Mouse (Mus musculus): ENCODE data around the gene Galnt16.

Gene Galnt16

GRCm38 (mm10) chr12:80530052-80530451 is 12.0 kb downstream of the Galnt16 start:
- no peak for ATAC-seq (ENCODE audit: insufficient number of reproducible peaks, low FRiP score, low TSS enrichment)

- ATAC-seq (ENCODE audit: insufficient number of reproducible peaks, low FRiP score, low TSS enrichment): no peak
Observed at GRCm38 (mm10) chr12:80530630-80531029, 12.6 kb downstream of the Galnt16 start.

GRCm38 (mm10) chr12:80531585-80531984 is 13.5 kb downstream of the Galnt16 start:
- ATAC-seq (ENCODE audit: insufficient number of reproducible peaks, low FRiP score, low TSS enrichment): no peak

GRCm38 (mm10) chr12:80533876-80534275 is 15.8 kb downstream of the Galnt16 start:
- ATAC-seq (ENCODE audit: insufficient number of reproducible peaks, low FRiP score, low TSS enrichment): peak; percentile 40; the same call in 1 of the 2 replicates

DNA sequence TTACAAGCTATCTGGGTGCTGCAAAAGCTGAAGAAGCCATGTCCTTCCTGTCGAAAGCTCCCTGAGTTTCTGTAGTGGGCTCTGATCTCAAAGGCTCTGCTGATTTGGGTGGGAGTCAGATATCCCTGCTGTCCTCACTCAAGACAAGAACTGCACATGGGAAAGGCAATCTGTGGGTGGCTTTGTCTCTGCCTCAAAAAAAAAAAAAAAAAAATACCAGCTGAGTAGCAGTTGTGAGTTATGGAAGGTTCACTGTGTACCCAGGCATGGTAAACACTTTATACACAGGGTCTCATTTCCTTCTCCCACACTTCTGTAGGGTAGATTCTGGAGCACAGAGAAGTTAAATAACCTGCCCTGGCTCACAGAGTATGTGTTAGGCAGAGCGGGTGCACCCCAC is 19.2 kb downstream of the Galnt16 start:
- ATAC-seq (ENCODE audit: insufficient number of reproducible peaks, low FRiP score, low TSS enrichment): no peak

- no peak for ATAC-seq (ENCODE audit: insufficient number of reproducible peaks, low FRiP score, low TSS enrichment)
Observed at GRCm38 (mm10) chr12:80538311-80538710, 20.2 kb downstream of the Galnt16 start.

- peak; percentile 75 for ATAC-seq (ENCODE audit: insufficient number of reproducible peaks, low FRiP score, low TSS enrichment)
Observed at GRCm38 (mm10) chr12:80545310-80545709, 27.2 kb downstream of the Galnt16 start.

DNA sequence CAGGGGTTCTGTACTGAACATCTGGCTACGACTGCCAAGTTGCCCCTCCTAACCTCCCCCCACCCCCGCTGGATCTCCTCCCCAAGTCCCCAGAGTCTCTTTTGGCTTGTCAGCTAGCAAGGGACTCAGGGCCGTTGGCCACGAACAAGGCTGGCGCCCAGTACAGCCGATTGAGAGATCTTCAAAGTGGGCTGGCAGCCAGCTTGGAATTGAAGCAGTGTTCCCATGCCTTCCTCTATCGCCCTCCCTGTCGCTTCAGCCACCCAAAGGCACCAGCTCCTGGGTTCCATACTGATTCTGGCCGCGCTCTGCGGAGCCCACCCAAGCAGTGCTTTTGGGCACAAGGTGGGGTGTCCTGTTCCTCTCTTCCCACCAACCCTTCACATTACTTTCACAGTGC is 31.6 kb downstream of the Galnt16 start:
- ATAC-seq (ENCODE audit: insufficient number of reproducible peaks, low FRiP score, low TSS enrichment): no peak

DNA sequence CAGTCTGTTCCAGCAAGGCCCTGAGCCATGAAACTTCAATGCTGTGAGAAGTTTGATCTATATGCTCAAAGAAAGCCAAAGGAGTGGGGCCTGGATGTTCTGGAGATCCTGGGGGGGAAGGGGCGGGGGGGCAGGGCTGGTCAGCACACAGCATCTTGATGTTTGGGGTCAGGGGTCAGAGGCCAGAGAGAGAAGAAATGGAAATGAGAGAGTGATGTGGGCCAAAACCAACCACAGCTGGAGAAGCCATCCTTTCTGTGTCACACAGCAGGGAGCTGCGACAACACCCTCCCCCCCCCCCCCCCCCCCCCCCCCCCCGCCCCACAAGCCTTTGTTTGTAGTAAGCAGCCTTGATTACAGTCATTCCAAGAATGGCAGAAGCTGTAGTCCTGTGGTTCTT is 35.1 kb downstream of the Galnt16 start:
- no peak for ATAC-seq (ENCODE audit: insufficient number of reproducible peaks, low FRiP score, low TSS enrichment)

DNA sequence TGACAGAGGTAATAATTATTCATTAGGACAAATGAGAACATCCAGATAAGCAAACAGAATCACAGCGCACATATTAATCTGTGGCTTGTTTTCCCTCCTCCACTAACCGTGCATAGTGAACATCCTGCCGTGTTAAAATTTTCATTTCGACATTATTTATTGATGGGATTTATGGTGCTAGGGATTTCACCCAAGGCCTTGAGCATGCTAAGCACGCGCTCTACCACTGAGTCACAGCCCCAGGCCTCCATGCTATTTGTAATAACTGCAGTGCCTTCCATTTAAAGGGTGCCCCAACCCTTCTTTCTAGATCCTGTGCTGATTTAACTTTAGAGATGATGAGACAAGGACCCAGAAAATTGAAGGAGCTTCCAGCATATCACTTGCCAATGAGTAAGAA is 36.2 kb downstream of the Galnt16 start:
- ATAC-seq (ENCODE audit: insufficient number of reproducible peaks, low FRiP score, low TSS enrichment): no peak

GRCm38 (mm10) chr12:80561904-80562303 is 43.8 kb downstream of the Galnt16 start:
- ATAC-seq (ENCODE audit: insufficient number of reproducible peaks, low FRiP score, low TSS enrichment): no peak

- ATAC-seq (ENCODE audit: insufficient number of reproducible peaks, low FRiP score, low TSS enrichment): no peak
Observed at GRCm38 (mm10) chr12:80562793-80563192, 44.7 kb downstream of the Galnt16 start.

- ATAC-seq (ENCODE audit: insufficient number of reproducible peaks, low FRiP score, low TSS enrichment): peak; percentile 56; the same call in 1 of the 2 replicates
Observed at GRCm38 (mm10) chr12:80564990-80565389, 46.9 kb downstream of the Galnt16 start.

DNA sequence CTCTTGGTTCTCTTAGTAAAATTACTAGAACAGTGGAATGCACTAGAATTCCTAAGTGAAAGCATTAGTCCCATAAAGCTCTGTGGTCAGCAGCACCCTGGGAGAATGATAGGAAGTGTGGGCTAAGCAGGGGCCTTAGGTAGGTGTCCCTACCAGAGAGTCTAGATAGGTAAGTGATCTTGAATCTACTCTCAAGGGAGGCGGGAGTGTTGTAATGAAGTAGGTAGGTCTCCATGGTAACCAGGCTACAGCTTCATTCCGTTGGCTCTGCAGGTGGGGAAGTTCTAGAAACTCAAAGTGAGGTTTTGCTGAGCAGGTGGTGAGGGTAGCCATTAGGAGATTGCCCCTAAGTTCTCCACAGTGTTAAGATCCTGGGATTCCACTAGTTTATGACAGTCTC is 47.7 kb downstream of the Galnt16 start:
- no peak for ATAC-seq (ENCODE audit: insufficient number of reproducible peaks, low FRiP score, low TSS enrichment)

GRCm38 (mm10) chr12:80566502-80566901 is 48.4 kb downstream of the Galnt16 start:
- no peak for ATAC-seq (ENCODE audit: insufficient number of reproducible peaks, low FRiP score, low TSS enrichment)

DNA sequence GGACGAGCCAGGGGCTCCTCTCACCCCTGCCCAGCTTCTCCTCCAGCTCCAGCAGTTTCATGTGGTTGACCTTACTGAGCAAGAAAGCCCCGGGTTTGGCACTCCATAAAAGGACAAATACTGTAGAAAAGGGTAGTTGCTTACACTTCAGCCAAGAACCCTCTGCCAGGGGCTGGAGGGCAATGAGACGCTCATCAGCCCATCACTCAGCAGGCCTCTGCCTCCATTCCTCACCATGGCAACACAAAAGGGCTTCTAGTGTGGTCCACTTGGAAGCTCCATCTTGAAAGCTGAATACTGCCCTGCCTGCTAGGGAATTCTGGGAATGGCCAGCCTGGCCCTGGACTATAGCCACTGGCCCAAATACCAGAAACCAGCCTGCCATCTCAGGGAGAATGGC is 49.3 kb downstream of the Galnt16 start:
- no peak for ATAC-seq (ENCODE audit: insufficient number of reproducible peaks, low FRiP score, low TSS enrichment)

- no peak for ATAC-seq (ENCODE audit: insufficient number of reproducible peaks, low FRiP score, low TSS enrichment)
Observed at GRCm38 (mm10) chr12:80569561-80569960, 51.5 kb downstream of the Galnt16 start.

DNA sequence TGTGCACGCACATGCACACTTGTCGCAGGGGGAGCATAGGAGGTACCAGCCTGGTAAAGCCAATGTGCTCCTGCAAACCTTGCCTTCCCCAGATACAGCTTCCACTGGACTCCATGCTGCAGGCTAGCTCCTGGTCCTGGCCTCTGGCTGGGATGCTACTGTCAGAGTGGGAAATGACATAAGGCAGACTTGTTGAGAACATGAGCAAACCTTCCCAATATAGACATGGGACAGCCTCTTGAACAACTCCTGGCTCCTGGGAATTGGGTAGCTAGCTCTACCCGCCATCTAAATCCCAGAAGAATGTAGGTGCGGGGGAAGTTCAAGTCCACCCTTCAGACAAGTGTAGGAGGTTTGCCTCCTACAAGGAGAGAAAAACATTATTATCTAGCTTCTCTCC is 56.2 kb downstream of the Galnt16 start:
- ATAC-seq (ENCODE audit: insufficient number of reproducible peaks, low FRiP score, low TSS enrichment): no peak

- ATAC-seq (ENCODE audit: insufficient number of reproducible peaks, low FRiP score, low TSS enrichment): no peak
Observed at GRCm38 (mm10) chr12:80574825-80575371, 56.8 kb downstream of the Galnt16 start.

DNA sequence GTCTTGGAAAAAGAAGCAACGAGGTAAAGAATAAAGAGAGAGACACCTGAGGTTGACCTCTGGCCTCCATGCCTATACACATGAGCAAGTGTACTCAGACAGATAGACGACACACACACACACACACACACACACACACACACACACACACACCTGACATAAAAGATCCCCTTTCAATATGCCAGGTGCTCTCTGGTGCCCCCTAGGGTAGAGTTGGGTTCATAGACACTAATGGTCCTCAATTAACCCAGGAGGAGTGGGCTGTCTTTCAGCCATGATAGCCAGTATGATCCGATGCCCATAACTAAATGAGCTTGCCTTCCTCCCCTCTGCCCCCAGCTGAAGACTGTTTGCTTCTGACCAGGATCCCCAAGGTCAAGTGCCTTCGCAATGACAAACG is 59.0 kb downstream of the Galnt16 start:
- 0 out of 2 replicates have a peak, but pooled peaks have one; percentile 15 for ATAC-seq (ENCODE audit: insufficient number of reproducible peaks, low FRiP score, low TSS enrichment)

- no peak for ATAC-seq (ENCODE audit: insufficient number of reproducible peaks, low FRiP score, low TSS enrichment)
Observed at GRCm38 (mm10) chr12:80581357-80581756, 63.3 kb downstream of the Galnt16 start.

DNA sequence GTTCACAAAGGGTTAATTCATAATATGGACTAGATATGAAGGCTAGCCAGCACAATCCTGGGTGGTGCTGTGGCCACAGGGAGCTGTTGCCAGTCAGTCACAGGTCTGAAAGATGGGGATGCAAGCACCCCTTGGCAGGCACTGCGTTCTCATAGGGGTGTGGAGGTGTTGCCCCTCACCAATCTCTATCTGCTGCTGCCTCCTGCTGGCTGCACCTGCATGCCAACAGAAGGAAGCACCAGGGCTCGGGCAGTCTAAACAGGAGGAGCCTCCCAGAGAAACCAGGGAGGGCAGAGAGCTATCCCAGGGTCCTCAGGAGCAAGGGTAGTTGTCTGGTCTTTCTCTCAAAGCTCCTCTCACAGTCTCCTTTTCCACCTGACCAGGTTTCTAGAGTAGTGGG is 66.9 kb downstream of the Galnt16 start:
- ATAC-seq (ENCODE audit: insufficient number of reproducible peaks, low FRiP score, low TSS enrichment): no peak

GRCm38 (mm10) chr12:80594141-80594540 is 76.1 kb downstream of the Galnt16 start:
- no peak for ATAC-seq (ENCODE audit: insufficient number of reproducible peaks, low FRiP score, low TSS enrichment)

All from cerebellum, adult (tissue).